Mouse (Mus musculus) olfactory bulb, adult 2 months (tissue): ENCODE results near the gene B3galt1.

Experiments
- CTCF ChIP-seq: fragments of 200-500 bp; IDR thresholded peaks from 2 replicates; pipeline ENCODE4 v1.5.1; 2012; ENCODE audit warnings: low read depth, mild to moderate bottlenecking, low read length, moderate library complexity; ENCODE audit not compliant: insufficient read depth
- POLR2A ChIP-seq: fragments of 200-500 bp; IDR thresholded peaks from 2 replicates; pipeline ENCODE4 v1.6.1; 2012; ENCODE audit warnings: mild to moderate bottlenecking, low read depth, low read length, moderate library complexity; ENCODE audit not compliant: insufficient read depth

- TF ChIP-seq CTCF: no peak
- no peak for TF ChIP-seq POLR2A
These were observed 410.8 kb downstream of the B3galt1 start for GRCm38 (mm10) chr2:67976488-67976887.
